Mouse (Mus musculus) CH12.LX (cell line): ENCODE measurements at regions not wholly inside any gene's neighbourhood (a gene's known extent, or its start where the extent isn't known, plus 50 kb on each side); places are given as distances from the start of the nearest gene placed in this dataset.

ENCODE experiments used
- DNase-seq: peaks from one replicate; pipeline ENCODE4 v3.0.0-alpha.2; 2013; ENCODE audit errors: extremely low read depth
- H3K27ac ChIP-seq: 2 replicates; pipeline ENCODE4 v1.5.1; 2012; ENCODE audit warnings: low read depth, mild to moderate bottlenecking, control low read depth, moderate library complexity; ENCODE audit not compliant: insufficient read depth
- H3K27me3 ChIP-seq: replicated peaks from 2 replicates; pipeline ENCODE3; 2012; ENCODE audit warnings: inconsistent platforms
- H3K36me3 ChIP-seq, 2 experiments: replicated peaks in 1 of 2; 2 replicates each; pipeline versions ENCODE3 to v1.6.1; 2012; ENCODE audit warnings: inconsistent platforms in 1 of 2, low read length in 1 of 2, mild to moderate bottlenecking in 1 of 2, mixed read lengths in 1 of 2, moderate library complexity in 1 of 2; ENCODE audit not compliant: control insufficient read depth in 1 of 2, insufficient read depth in 1 of 2
- H3K4me1 ChIP-seq, 2 experiments: 2 replicates each; pipeline ENCODE4 v1.6.1; 2012; ENCODE audit warnings: inconsistent platforms in 1 of 2, moderate library complexity in 1 of 2; ENCODE audit not compliant: insufficient read depth in 2 of 2, control insufficient read depth in 1 of 2
- H3K4me2 ChIP-seq: 2 replicates; pipeline ENCODE4 v1.6.1; 2012; ENCODE audit warnings: low read depth, mild to moderate bottlenecking, control low read depth; ENCODE audit not compliant: poor library complexity, insufficient read depth, severe bottlenecking
- H3K4me3 ChIP-seq, 3 experiments: fragments of 150-350 bp in 1 of 3; sonication (generic) in 1 of 3; replicated peaks in 1 of 3; 2 replicates each; pipeline versions ENCODE3 to v1.5.1; 2011 to 2012; ENCODE audit warnings: low read depth in 2 of 3, low read length in 2 of 3, mild to moderate bottlenecking in 2 of 3, moderate library complexity in 2 of 3, control low read depth in 1 of 3, improper control_type of control experiment in 1 of 3, inconsistent platforms in 1 of 3, mixed read lengths in 1 of 3; ENCODE audit not compliant: poor library complexity in 1 of 3
- H3K79me2 ChIP-seq: replicated peaks from 2 replicates; pipeline ENCODE4 v1.6.1; 2012; ENCODE audit warnings: mild to moderate bottlenecking, moderate library complexity; ENCODE audit not compliant: control insufficient read depth, poor library complexity, insufficient read depth, severe bottlenecking; ENCODE audit errors: extremely low read depth
- H3K9ac ChIP-seq: 2 replicates; pipeline ENCODE4 v1.6.1; 2012; ENCODE audit warnings: low read depth, mild to moderate bottlenecking, control low read depth, moderate library complexity; ENCODE audit not compliant: insufficient read depth
- H3K9me3 ChIP-seq: replicated peaks from 2 replicates; pipeline ENCODE3; 2012; ENCODE audit warnings: low read length, inconsistent platforms, mixed read lengths
- BHLHE40 ChIP-seq: IDR thresholded peaks from 2 replicates; pipeline ENCODE4 v1.6.1; 2011; ENCODE audit warnings: mild to moderate bottlenecking, low read depth, low read length, improper control_type of control experiment
- CHD2 ChIP-seq: IDR thresholded peaks from 2 replicates; pipeline ENCODE4 v1.6.1; 2011; ENCODE audit warnings: low read length, improper control_type of control experiment
- CTCF ChIP-seq, 2 experiments: IDR thresholded peaks in 1 of 2; conservative IDR thresholded peaks in 1 of 2; 2 replicates each; pipeline ENCODE4 v1.5.1; 2011 to 2012; ENCODE audit warnings: low read depth in 2 of 2, low read length in 2 of 2, improper control_type of control experiment in 1 of 2, inconsistent platforms in 1 of 2, mild to moderate bottlenecking in 1 of 2, moderate library complexity in 1 of 2
- E2F4 ChIP-seq: IDR thresholded peaks from 2 replicates; pipeline ENCODE4 v1.6.1; 2011; ENCODE audit warnings: low read depth, low read length, improper control_type of control experiment; ENCODE audit not compliant: insufficient replicate concordance
- ELF1 ChIP-seq: IDR thresholded peaks from 2 replicates; pipeline ENCODE4 v1.6.1; 2014; ENCODE audit warnings: low read depth, mild to moderate bottlenecking, inconsistent platforms, low read length, improper control_type of control experiment
- EP300 ChIP-seq: IDR thresholded peaks from 2 replicates; pipeline ENCODE4 v1.6.1; 2011; ENCODE audit warnings: low read length, improper control_type of control experiment
- ETS1 ChIP-seq: conservative IDR thresholded peaks from 2 replicates; pipeline ENCODE4 v1.6.1; 2012; ENCODE audit warnings: low read depth, mild to moderate bottlenecking, inconsistent platforms, low read length, improper control_type of control experiment, moderate library complexity
- HCFC1 ChIP-seq: IDR thresholded peaks from 2 replicates; pipeline ENCODE4 v1.6.1; 2012; ENCODE audit warnings: low read depth, mild to moderate bottlenecking, inconsistent platforms, low read length, improper control_type of control experiment
- JUND ChIP-seq: conservative IDR thresholded peaks from 2 replicates; pipeline ENCODE4 v1.6.1; 2011; ENCODE audit warnings: low read depth, low read length, improper control_type of control experiment
- MEF2A ChIP-seq: IDR thresholded peaks from 2 replicates; pipeline ENCODE4 v1.6.1; 2014; ENCODE audit warnings: low read depth, mild to moderate bottlenecking, inconsistent platforms, low read length, improper control_type of control experiment, borderline replicate concordance
- MXI1 ChIP-seq: IDR thresholded peaks from 2 replicates; pipeline ENCODE4 v1.6.1; 2011; ENCODE audit warnings: mild to moderate bottlenecking, low read depth, low read length, improper control_type of control experiment
- NELFE ChIP-seq: IDR thresholded peaks from 2 replicates; pipeline ENCODE4 v1.6.1; 2011; ENCODE audit warnings: low read depth, low read length, improper control_type of control experiment
- RAD21 ChIP-seq: IDR thresholded peaks from 2 replicates; pipeline ENCODE4 v1.6.1; 2011; ENCODE audit warnings: low read depth, mild to moderate bottlenecking, low read length, improper control_type of control experiment, moderate library complexity
- SIN3A ChIP-seq: IDR thresholded peaks from 2 replicates; pipeline ENCODE4 v1.6.1; 2012; ENCODE audit warnings: low read length, improper control_type of control experiment, inconsistent platforms
- SMC3 ChIP-seq: IDR thresholded peaks from 2 replicates; pipeline ENCODE4 v1.6.1; 2011; ENCODE audit warnings: low read depth, low read length, improper control_type of control experiment
- TBP ChIP-seq: conservative IDR thresholded peaks from 2 replicates; pipeline ENCODE4 v1.6.1; 2011; ENCODE audit warnings: low read depth, low read length, improper control_type of control experiment
- TCF12 ChIP-seq: IDR thresholded peaks from 2 replicates; pipeline ENCODE4 v1.6.1; 2014; ENCODE audit warnings: low read depth, mild to moderate bottlenecking, inconsistent platforms, low read length, improper control_type of control experiment
- ZC3H11A ChIP-seq: IDR thresholded peaks from 2 replicates; pipeline ENCODE4 v1.6.1; 2012; ENCODE audit warnings: low read depth, mild to moderate bottlenecking, inconsistent platforms, low read length, improper control_type of control experiment
- ZKSCAN1 ChIP-seq: IDR thresholded peaks from 2 replicates; pipeline ENCODE4 v1.6.1; 2012; ENCODE audit warnings: low read depth, inconsistent platforms, low read length, improper control_type of control experiment, borderline replicate concordance
- ZMIZ1 ChIP-seq: IDR thresholded peaks from 2 replicates; pipeline ENCODE4 v1.6.1; 2012; ENCODE audit warnings: low read depth, mild to moderate bottlenecking, inconsistent platforms, low read length, improper control_type of control experiment
- dilution Hi-C: fragments of 300-500 bp; cut with MboI; formaldehyde crosslinking; loops from 2 replicates; pipeline ENCODE4 v1.14.3; 2020; ENCODE audit warnings: low sequenced_read_pairs; ENCODE audit not compliant: extremely low pct_unique_long_range_greater_than_20kb, extremely low pct_ligation_motif_present
- in situ Hi-C: fragments of 300-500 bp; cut with MboI; formaldehyde crosslinking; loops from 3 replicates; pipeline ENCODE4 v1.14.3; 2019; ENCODE audit warnings: low sequenced_read_pairs, low pct_ligation_motif_present, low pct_unique_long_range_greater_than_20kb, mixed read lengths

DNA sequence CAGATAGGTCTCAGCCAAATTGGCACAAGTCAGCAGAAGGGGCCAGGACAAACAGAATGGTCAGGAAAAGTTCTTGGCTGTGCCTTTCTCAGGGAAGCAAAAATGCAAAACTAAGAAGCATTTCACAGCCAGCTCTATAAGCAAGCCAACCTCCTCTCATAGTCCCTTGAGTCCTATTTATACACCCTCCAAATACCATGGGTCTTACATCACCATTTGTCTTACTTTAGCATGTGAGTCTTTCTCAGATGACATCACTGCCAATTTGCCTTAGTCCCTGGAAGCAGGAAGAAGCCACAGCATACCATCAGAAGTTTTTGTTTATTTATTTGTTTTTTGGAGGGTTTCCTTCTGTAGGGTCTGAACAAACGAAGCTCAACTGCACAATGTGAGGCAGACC lies 659.1 kb upstream of the Arrdc3 start:
- peaks cover 7% of the 10 kb centered on the region for H3K9me3 ChIP-seq
- no peaks in the 10 kb centered on the region for H3K4me1 ChIP-seq
- H3K4me2 ChIP-seq: no peak overlapping the region
- H3K79me2 ChIP-seq: no peaks in the 10 kb centered on the region
- in situ Hi-C loops: no loop called here
- dilution Hi-C loops: no loop called here
- H3K36me3 ChIP-seq: no peaks in the 10 kb centered on the region
- DNase-seq: no peak
- H3K9ac ChIP-seq: no peak overlapping the region
- no peak overlapping the region for H3K27ac ChIP-seq
- no peak for TF ChIP-seq HCFC1
- no peak for TF ChIP-seq ELF1
- no peak for TF ChIP-seq EP300
- TF ChIP-seq RAD21: no peak
- no peak for TF ChIP-seq SIN3A
- TF ChIP-seq ZKSCAN1: no peak
- no peak for TF ChIP-seq MEF2A
- no peak for TF ChIP-seq CTCF (conservative IDR thresholded peaks at IDR 0.05 in 1 of 2, IDR thresholded peaks at IDR 0.05 in 1 of 2; ENCODE audit: low read depth in 2 of 2, low read length in 2 of 2)
- TF ChIP-seq NELFE: no peak
- TF ChIP-seq SMC3: no peak
- H3K27me3 ChIP-seq: no peaks in the 10 kb centered on the region
- no peak overlapping the region for H3K4me3 ChIP-seq

- Histone ChIP-seq H3K4me3 (no peak overlapping the region), H3K36me3 (no peaks in the 10 kb centered on the region), H3K27me3 (no peaks in the 10 kb centered on the region), H3K79me2 (no peaks in the 10 kb centered on the region), H3K4me1 (no peaks in the 10 kb centered on the region), H3K4me2 (no peak overlapping the region), H3K9me3 (no peaks in the 10 kb centered on the region)
- dilution Hi-C loops: no loop called here
- in situ Hi-C loops: no loop called here
- TF ChIP-seq BHLHE40: no peak
- no peak for TF ChIP-seq MXI1
- no peak for TF ChIP-seq ZMIZ1
- TF ChIP-seq TBP: no peak
- TF ChIP-seq CTCF (conservative IDR thresholded peaks at IDR 0.05 in 1 of 2, IDR thresholded peaks at IDR 0.05 in 1 of 2; ENCODE audit: low read depth in 2 of 2, low read length in 2 of 2): no peak
- TF ChIP-seq TCF12: no peak
- TF ChIP-seq HCFC1: no peak
- TF ChIP-seq CHD2: no peak
- no peak for TF ChIP-seq SMC3
- TF ChIP-seq E2F4: no peak
- TF ChIP-seq ZC3H11A: no peak
- TF ChIP-seq JUND: no peak
- TF ChIP-seq ETS1: no peak
- TF ChIP-seq, all 38 proteins: peak for 0
- DNase-seq: no peak
- Histone ChIP-seq H3K27ac (no peak overlapping the region), H3K9ac (no peak overlapping the region)
Measured at GRCm38 (mm10) chr13:80231381-80231780, 651.8 kb upstream of the Arrdc3 start.
